Mouse (Mus musculus): ENCODE measurements around the gene Zic1.

GRCm38 (mm10) chr9:91393376-91394068 is 27.9 kb upstream of the Zic1 start:
- TF ChIP-seq CTCF (IDR thresholded peaks at IDR 0.05; ENCODE audit: low read depth) (no peak), EP300 (optimal IDR thresholded peaks at IDR 0.05) (no peak)

All from stomach, postnatal 0 days (tissue).